Mouse (Mus musculus) CD8-positive naive resting alpha-beta T cell, adult 2 months (primary cell): ENCODE data around the gene Dtnb.

Experiments
- DNase-seq, 2 experiments: peaks; one replicate each; pipeline ENCODE4 v3.0.0; 2022; ENCODE audit warnings: low read depth in 2 of 2, low spot score in 2 of 2

Dtnb gene

GRCm38 (mm10) chr12:3572581-3573397 lies 608 bp downstream of the Dtnb start:
- peak; percentile 59 to 71 for DNase-seq

GRCm38 (mm10) chr12:3573410-3573809 lies 1.2 kb downstream of the Dtnb start:
- DNase-seq = no peak

DNA sequence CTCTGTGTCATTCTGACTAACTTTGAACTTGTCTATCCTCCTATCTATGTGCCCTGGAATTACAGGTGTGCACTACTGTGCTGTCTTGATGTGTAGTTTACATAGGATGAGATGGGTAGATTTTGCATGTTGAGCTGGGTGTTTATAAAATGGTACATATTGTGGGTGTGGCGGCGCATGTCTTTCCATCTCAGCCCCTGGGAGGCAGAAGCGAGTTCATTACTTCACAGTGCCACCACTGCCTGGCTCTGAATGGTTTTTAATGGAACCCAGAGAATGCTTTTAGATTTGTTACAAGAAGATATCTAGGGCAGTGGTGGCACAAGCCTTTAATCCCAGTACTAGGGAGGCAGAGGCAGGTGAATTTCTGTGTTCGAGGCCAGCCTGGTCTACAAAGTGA lies 2.5 kb downstream of the Dtnb start:
- no peak for DNase-seq

- no peak for DNase-seq
Measured at GRCm38 (mm10) chr12:3579958-3580530, 7.9 kb downstream of the Dtnb start.

GRCm38 (mm10) chr12:3582604-3583003 lies 10.4 kb downstream of the Dtnb start:
- DNase-seq = no peak

DNA sequence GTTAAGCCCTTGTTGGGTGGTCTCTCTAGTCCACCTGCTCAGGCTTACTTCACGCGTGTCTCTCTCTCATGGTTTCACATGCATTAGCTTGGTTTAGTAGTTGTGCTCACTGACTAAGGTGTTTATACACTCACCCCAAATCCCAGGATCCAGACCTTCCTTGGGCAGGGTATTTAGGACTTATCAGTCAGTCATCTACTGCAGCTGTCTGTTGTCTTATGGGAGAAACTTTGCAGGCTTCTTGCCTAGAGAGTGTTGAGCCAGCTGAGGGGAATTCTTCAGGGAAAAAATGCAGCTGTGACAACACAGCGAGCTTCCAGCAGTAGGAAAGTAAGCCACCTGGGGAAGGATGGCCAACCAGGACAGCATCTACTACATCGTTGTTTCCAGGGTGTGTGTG lies 13.3 kb downstream of the Dtnb start:
- no peak for DNase-seq

DNA sequence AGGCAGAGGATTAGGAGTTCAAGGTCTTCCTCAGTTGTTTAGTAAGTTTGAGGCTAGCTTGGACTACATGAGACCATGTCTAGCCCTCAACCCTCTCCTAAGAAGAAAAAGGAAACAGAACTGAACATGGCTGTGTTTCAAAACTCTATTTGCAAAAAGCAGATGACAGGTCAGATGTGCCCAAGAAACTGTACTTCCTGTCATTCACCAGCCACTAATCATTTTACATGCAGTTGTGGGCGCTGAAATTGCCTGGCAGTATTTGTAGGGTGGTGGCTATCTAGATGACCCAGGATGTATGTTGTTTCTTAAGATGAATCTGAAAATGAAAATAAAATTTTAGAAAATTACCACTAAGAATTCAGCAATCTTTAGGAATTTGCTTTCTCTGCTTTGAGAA lies 14.8 kb downstream of the Dtnb start:
- DNase-seq = no peak

DNA sequence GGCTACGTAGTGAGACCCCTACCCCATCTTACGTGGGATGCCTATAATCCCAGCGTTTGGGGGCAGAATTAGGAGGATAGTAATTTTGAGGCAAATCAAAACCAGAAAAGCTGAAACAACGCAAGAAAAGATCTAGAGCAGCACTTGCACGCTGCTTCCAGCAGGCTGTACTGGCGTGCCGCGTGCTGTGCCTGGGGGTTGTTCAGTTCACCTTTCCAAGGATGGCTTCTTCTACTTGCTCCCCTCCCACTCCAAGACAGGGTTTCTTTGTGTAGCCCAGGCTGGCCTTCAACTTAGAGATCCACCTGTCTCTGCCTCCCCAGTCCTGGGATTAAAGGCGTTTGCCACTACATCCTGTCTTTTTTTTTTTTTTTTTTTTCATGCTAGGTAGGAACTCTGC lies 17.9 kb downstream of the Dtnb start:
- no peak for DNase-seq

DNA sequence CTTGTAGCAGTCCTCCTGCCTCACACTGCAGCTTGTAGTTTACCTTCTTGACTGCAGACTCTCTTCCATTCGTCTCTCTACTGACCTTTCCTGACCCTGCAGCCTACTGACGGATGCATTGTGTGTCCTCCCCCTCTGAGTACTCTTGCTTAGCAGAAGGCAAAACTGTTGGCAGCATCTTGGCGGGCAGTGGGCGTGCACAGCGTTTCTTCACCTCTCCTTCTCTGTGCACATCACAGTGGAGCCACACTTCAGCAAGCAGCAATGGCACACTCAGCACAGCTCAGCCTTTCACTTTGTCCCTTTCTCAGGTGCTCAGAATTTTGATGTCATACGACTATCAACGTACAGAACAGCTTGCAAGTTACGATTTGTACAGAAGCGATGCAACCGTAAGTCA lies 19.4 kb downstream of the Dtnb start:
- DNase-seq = no peak

DNA sequence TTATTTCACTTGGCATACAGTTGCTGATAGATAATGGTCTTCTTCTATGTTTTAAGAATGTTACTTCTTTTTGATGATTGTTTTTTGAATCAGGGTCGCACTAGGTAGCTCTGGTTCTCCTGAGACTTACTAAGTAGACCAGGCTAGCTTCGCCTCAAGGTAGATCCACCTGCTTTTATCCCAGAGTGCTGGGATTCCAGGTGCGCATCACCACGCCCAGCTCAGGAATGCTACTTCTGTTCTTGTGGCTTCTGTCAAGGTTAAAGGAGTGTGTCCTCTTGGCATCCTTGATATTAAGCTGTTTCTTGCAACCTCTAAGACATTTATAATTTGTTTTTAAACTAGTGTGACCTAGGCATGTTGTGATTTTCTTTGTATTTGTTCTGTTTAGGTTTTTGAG lies 30.6 kb downstream of the Dtnb start:
- DNase-seq = no peak

DNA sequence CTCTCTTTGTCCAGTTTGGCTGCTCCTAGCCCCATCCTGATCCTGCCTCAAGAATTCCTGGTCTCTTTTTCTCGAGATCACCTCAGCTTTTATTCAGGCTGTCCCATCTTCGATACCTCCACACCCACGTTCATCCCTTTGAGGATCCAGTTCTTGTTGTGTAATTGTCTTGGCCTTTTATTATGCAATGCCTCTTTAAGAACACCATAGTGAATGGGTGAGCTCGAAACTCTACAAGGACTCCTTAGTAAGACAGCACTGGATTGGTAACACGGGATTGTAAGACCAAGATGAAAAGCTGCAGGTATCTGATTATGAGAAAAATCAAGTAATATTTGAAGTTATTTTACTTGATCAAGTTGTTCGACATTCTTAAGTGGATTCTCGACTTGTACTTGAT lies 34.0 kb downstream of the Dtnb start:
- no peak for DNase-seq

DNA sequence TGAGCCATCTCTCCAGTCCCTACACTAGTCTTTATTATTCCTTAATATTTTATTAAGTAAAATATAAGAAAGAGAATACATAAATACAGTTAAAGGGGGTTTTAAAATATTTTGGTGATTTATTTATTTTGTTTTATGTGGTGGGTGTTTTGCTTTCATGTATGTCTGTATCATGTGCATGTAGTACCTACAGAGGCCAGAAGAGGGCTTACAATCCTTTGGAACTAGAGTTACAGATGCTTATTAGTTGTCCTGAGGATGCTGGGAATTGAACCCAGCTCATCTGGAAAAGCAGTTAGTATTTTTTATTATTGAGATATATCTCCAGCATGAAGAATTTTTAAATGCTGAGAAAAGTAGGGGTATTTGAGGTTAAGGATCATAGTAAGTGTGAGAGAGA lies 37.6 kb downstream of the Dtnb start:
- peak in 1 of 2 experiments; percentile 19 for DNase-seq

- DNase-seq = no peak
Measured at GRCm38 (mm10) chr12:3611871-3612270, 39.7 kb downstream of the Dtnb start.

DNA sequence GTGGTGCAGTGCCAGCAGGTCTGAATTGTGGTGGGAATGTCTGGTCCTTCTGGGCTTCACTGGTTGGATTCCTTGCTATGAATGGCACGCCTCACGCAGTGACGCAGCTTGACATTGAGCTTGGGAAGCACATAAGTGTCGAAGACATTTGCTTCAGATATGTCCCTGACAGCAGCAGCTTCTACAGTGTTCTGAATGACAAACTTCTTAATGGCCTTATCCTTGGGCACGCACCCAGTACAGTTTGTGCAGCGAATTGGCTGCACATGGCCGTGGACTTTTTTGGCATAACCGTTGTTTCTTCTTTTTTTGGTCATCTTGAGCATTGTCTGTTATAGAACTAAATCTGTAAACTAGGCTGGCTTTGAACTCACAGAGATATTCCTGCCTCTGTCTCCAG lies 42.9 kb downstream of the Dtnb start:
- DNase-seq = no peak

- no peak for DNase-seq
Measured at GRCm38 (mm10) chr12:3618144-3619020, 46.2 kb downstream of the Dtnb start.

- no peak for DNase-seq
Measured at GRCm38 (mm10) chr12:3619021-3619367, 46.8 kb downstream of the Dtnb start.

- DNase-seq = no peak
Measured at GRCm38 (mm10) chr12:3626880-3627279, 54.7 kb downstream of the Dtnb start.

DNA sequence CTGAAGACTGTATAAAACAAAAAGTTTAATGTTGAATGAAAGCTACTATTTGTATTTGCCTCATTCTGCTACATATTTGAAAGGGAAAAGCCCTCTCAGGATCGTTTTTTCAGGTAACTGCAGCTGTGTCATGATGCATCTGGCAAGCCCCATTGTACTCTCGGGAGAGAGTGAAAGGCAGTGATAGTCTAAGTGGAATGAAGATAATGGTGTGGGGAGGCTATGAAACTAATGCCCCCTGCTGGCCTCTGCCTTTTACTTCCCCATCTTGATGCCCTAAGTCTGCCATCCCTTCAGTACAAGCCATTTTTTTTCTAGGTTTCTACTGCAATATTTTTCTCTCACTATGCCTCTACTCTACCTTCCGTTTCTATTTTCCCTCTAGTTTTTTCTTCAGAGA lies 69.8 kb downstream of the Dtnb start:
- DNase-seq = no peak

- no peak for DNase-seq
Measured at GRCm38 (mm10) chr12:3656799-3657198, 84.6 kb downstream of the Dtnb start.

GRCm38 (mm10) chr12:3657234-3657633 lies 85.1 kb downstream of the Dtnb start:
- DNase-seq = no peak

- no peak for DNase-seq
Measured at GRCm38 (mm10) chr12:3657786-3658185, 85.6 kb downstream of the Dtnb start.
